Mouse (Mus musculus): ENCODE measurements at regions not wholly inside any gene's neighbourhood (a gene's known extent, or its start where the extent isn't known, plus 50 kb on each side); places are given as distances from the start of the nearest gene placed in this dataset.

GRCm38 (mm10) chr8:36304809-36305208 lies 539.2 kb downstream of the Gm19410 start:
- DNase-seq (ENCODE audit: low spot score): no peak

- DNase-seq (ENCODE audit: low spot score): no peak
Measured at GRCm38 (mm10) chr8:36306336-36306735, 540.7 kb downstream of the Gm19410 start.

- DNase-seq (ENCODE audit: low spot score): no peak
Measured at GRCm38 (mm10) chr8:36307496-36307895, 541.9 kb downstream of the Gm19410 start.

- DNase-seq (ENCODE audit: low spot score): no peak
Measured at GRCm38 (mm10) chr8:36308056-36308455, 542.5 kb downstream of the Gm19410 start.

GRCm38 (mm10) chr8:36309326-36309725 lies 543.7 kb downstream of the Gm19410 start:
- DNase-seq (ENCODE audit: low spot score): no peak

- no peak for DNase-seq (ENCODE audit: low spot score)
Measured at GRCm38 (mm10) chr8:36309952-36310351, 544.4 kb downstream of the Gm19410 start.

- no peak for DNase-seq (ENCODE audit: low spot score)
Measured at GRCm38 (mm10) chr8:36311734-36312133, 546.1 kb downstream of the Gm19410 start.

- DNase-seq (ENCODE audit: low spot score): no peak
Measured at GRCm38 (mm10) chr8:36312963-36313362, 547.4 kb downstream of the Gm19410 start.

- no peak for DNase-seq (ENCODE audit: low spot score)
Measured at GRCm38 (mm10) chr8:36318396-36318795, 552.8 kb downstream of the Gm19410 start.

- DNase-seq (ENCODE audit: low spot score): no peak
Measured at GRCm38 (mm10) chr8:36318884-36319283, 553.3 kb downstream of the Gm19410 start.

- DNase-seq (ENCODE audit: low spot score): no peak
Measured at GRCm38 (mm10) chr8:36319314-36319959, 553.8 kb downstream of the Gm19410 start.

- DNase-seq (ENCODE audit: low spot score): no peak
Measured at GRCm38 (mm10) chr8:36322125-36322524, 556.5 kb downstream of the Gm19410 start.

- no peak for DNase-seq (ENCODE audit: low spot score)
Measured at GRCm38 (mm10) chr8:36322578-36322977, 557.0 kb downstream of the Gm19410 start.

- no peak for DNase-seq (ENCODE audit: low spot score)
Measured at GRCm38 (mm10) chr8:36338628-36339027, 573.0 kb downstream of the Gm19410 start.

GRCm38 (mm10) chr8:36339449-36339848 lies 573.9 kb downstream of the Gm19410 start:
- DNase-seq (ENCODE audit: low spot score): no peak

- no peak for DNase-seq (ENCODE audit: low spot score)
Measured at GRCm38 (mm10) chr8:36340454-36340853, 574.9 kb downstream of the Gm19410 start.

- no peak for DNase-seq (ENCODE audit: low spot score)
Measured at GRCm38 (mm10) chr8:36341965-36342364, 576.4 kb downstream of the Gm19410 start.

GRCm38 (mm10) chr8:36342650-36343049 lies 577.1 kb downstream of the Gm19410 start:
- DNase-seq (ENCODE audit: low spot score): no peak

GRCm38 (mm10) chr8:36346682-36347324 lies 581.2 kb downstream of the Gm19410 start:
- DNase-seq (ENCODE audit: low spot score): peak; percentile 88

- no peak for DNase-seq (ENCODE audit: low spot score)
Measured at GRCm38 (mm10) chr8:36348067-36348466, 582.5 kb downstream of the Gm19410 start.

GRCm38 (mm10) chr8:36354926-36355325 lies 589.3 kb downstream of the Gm19410 start:
- no peak for DNase-seq (ENCODE audit: low spot score)

GRCm38 (mm10) chr8:36358998-36359397 lies 593.4 kb downstream of the Gm19410 start:
- DNase-seq (ENCODE audit: low spot score): no peak

GRCm38 (mm10) chr8:36361255-36361654 lies 595.7 kb downstream of the Gm19410 start:
- DNase-seq (ENCODE audit: low spot score): peak; percentile 85

- DNase-seq (ENCODE audit: low spot score): no peak
Measured at GRCm38 (mm10) chr8:36361818-36362217, 596.2 kb downstream of the Gm19410 start.
